Mouse (Mus musculus) spleen, adult 2 months (tissue): ENCODE results near the gene Cic. TPM values are rescaled to one million over a fixed set of nuclear protein-coding genes. Genes with fewer than 3 reads are reported as not detected.

Experiments
- DNase-seq, 2 experiments: peaks; one replicate each; pipeline versions ENCODE4 v3.0.0 to v3.0.0-alpha.2; 2012 to 2021; ENCODE audit warnings: low spot score in 2 of 2, low read depth in 1 of 2
- H3K27ac ChIP-seq: fragments of 200-500 bp; 2 replicates; pipeline ENCODE4 v1.5.1; 2012; ENCODE audit warnings: low read length, inconsistent platforms; ENCODE audit not compliant: insufficient read depth
- H3K27me3 ChIP-seq: fragments of 200-500 bp; 2 replicates; pipeline ENCODE4 v1.6.1; 2012; ENCODE audit warnings: mild to moderate bottlenecking, moderate library complexity, low read length, inconsistent platforms; ENCODE audit not compliant: control insufficient read depth, insufficient read depth
- H3K36me3 ChIP-seq: fragments of 200-500 bp; 2 replicates; pipeline ENCODE4 v1.6.1; 2012; ENCODE audit warnings: mild to moderate bottlenecking, low read length, inconsistent platforms; ENCODE audit not compliant: control insufficient read depth, insufficient read depth
- H3K4me1 ChIP-seq: fragments of 200-500 bp; 2 replicates; pipeline ENCODE4 v1.6.1; 2011; ENCODE audit warnings: inconsistent platforms; ENCODE audit not compliant: control insufficient read depth, insufficient read depth, insufficient read length
- H3K4me3 ChIP-seq: fragments of 200-500 bp; 2 replicates; pipeline ENCODE4 v1.5.1; 2011; ENCODE audit warnings: mild to moderate bottlenecking, inconsistent platforms; ENCODE audit not compliant: insufficient read depth, insufficient read length; ENCODE audit errors: extremely low read depth
- CTCF ChIP-seq: fragments of 200-500 bp; IDR thresholded peaks from 2 replicates; pipeline ENCODE4 v1.5.1; 2011; ENCODE audit warnings: mild to moderate bottlenecking, inconsistent platforms; ENCODE audit not compliant: insufficient read depth, insufficient read length, insufficient replicate concordance; ENCODE audit errors: extremely low read depth
- POLR2A ChIP-seq: fragments of 200-500 bp; IDR thresholded peaks from 2 replicates; pipeline ENCODE4 v1.6.1; 2011; ENCODE audit warnings: low read depth, low read length, inconsistent platforms
- WGBS: fragments of 180-500 bp; shearing (Covaris S2); methylation state at CpG from one replicate; pipeline ENCODE4 v1.1.7; 2018; 5-methylcytosine and 5-hydroxymethylcytosine counted together
- polyA plus RNA-seq: library from polyadenylated mRNA; depleted of rRNA; stranded (reverse); fragments of >200 nt; gene quantifications from 2 replicates; pipeline ENCODE4 v1.2.3, GENCODE M21; 2012

The Cic gene
- polyA plus RNA-seq, 1 experiment, result 112 TPM

- peaks cover 6% of the 10 kb centered on the region; the same call in 1 of the 2 replicates for H3K27me3 ChIP-seq
- TF ChIP-seq CTCF (no peak), POLR2A (no peak)
- no peak for DNase-seq
- 79% methylated on average over 19 of the region's 19 CpGs for WGBS
- H3K4me1 ChIP-seq, result peaks cover 10% of the 10 kb centered on the region
- H3K36me3 ChIP-seq, result no peaks in the 10 kb centered on the region
- H3K27ac ChIP-seq, result no peak within 1 kb of the TSS
- no peak within 1 kb of the TSS for H3K4me3 ChIP-seq
These were observed 33.6 kb downstream of the Cic start, which contains the start of gene Prr19 for GRCm38 (mm10) chr7:25301063-25301462. Gene Prr19 (plus strand): TSS chr7:25301411.

GRCm38 (mm10) chr7:25303003-25303684, 35.6 kb downstream of the Cic start:
- Histone ChIP-seq H3K4me1 (peaks cover 7% of the 10 kb centered on the region), H3K27ac (no peak overlapping the region), H3K36me3 (no peaks in the 10 kb centered on the region), H3K27me3 (peaks cover 10% of the 10 kb centered on the region; the same call in 1 of the 2 replicates), H3K4me3 (no peak overlapping the region)
- WGBS, result 72% methylated on average over 9 of the region's 9 CpGs
- TF ChIP-seq POLR2A (no peak), CTCF (no peak)
- no peak for DNase-seq

DNA sequence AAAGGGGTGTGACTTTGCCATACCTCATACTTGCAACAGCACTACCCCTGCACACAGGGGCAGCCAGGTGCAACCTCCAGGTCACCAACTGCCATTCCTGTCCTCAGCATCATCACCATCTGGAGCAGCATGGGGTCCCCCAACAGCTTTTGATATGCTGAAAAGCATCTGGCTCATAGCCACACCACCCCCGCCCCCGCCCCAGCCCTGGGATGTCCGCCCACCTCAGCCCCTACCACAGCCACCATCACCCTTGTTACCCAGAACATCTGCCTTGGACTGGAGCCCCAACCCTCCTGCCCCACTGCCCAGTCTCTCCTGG, 36.1 kb downstream of the Cic start:
- WGBS, result 96% methylated on average over 3 of the region's 3 CpGs
- H3K27me3 ChIP-seq, result peaks cover 10% of the 10 kb centered on the region; the same call in 1 of the 2 replicates
- H3K27ac ChIP-seq, result no peak overlapping the region
- H3K4me3 ChIP-seq, result no peak overlapping the region
- no peak for DNase-seq
- no peaks in the 10 kb centered on the region for H3K36me3 ChIP-seq
- TF ChIP-seq CTCF (no peak), POLR2A (no peak)
- peaks cover 6% of the 10 kb centered on the region for H3K4me1 ChIP-seq

DNA sequence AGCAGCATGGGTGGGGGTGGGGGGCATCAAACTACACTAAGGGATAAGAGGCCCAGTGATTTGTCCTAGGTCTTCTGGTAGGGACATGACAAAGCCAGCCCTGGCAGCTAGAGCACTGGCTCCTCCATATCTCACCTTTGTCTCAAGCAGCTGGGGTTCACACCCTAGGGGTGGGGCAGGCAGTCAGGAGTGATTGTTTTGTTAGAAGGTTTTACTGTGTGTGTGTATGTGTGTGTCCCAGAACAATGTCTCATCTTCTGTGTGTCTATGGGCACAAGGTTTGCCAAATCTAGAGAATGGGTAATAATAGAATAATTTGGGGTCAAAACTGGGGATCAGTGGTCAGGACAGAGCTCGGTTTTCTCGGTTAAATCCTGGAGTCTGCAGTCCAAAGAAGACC, 38.0 kb downstream of the Cic start:
- H3K36me3 ChIP-seq, result no peaks in the 10 kb centered on the region
- H3K27me3 ChIP-seq, result peaks cover 10% of the 10 kb centered on the region; the same call in 1 of the 2 replicates
- H3K4me3 ChIP-seq, result no peak overlapping the region; the same call in 1 of the 2 replicates
- DNase-seq, result no peak
- TF ChIP-seq CTCF (no peak), POLR2A (no peak)
- H3K27ac ChIP-seq, result no peak overlapping the region
- peaks cover 5% of the 10 kb centered on the region for H3K4me1 ChIP-seq
- WGBS, result 0% methylated on average over 2 of the region's 2 CpGs

- H3K4me3 ChIP-seq, result peak within 1 kb of the TSS; percentile 44; the same call in 1 of the 2 replicates
- WGBS, result under 1% methylated on average over 43 of the region's 47 CpGs
These were observed 38.6 kb downstream of the Cic start, which contains the start of gene Tmem145 for GRCm38 (mm10) chr7:25305956-25306613. Gene Tmem145 (plus strand): TSS chr7:25306106.

DNA sequence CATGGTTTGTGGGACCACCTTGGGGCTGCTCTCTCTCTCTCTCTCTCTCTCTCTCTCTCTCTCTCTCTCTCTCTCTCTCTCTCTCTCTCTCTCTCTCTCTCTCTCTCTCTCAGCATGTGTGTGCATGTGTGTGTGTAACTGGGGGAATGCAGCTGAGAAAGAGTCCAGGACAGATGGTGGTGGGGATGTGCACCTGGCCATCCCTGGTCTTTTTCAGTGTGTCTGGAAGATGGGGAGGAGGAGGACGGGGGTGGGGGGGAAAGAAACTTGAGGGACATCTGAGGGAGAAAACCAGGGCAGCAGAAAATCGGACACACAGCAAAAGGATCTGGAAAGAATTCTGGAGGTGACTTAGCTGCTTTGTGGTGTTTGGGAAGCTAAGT, 39.1 kb downstream of the Cic start:
- TF ChIP-seq CTCF, result no peak
- 57% methylated on average over 2 of the region's 2 CpGs for WGBS
- Histone ChIP-seq H3K36me3 (no peaks in the 10 kb centered on the region), H3K4me1 (peaks cover 5% of the 10 kb centered on the region), H3K4me3 (no peak overlapping the region), H3K27me3 (peaks cover 12% of the 10 kb centered on the region; the same call in 1 of the 2 replicates), H3K27ac (no peak overlapping the region)
- DNase-seq, result no peak

More at GRCm38 (mm10) chr7:25305956-25306613, 38.6 kb downstream of the Cic start, which contains the start of gene Tmem145:
- no peak within 1 kb of the TSS for H3K27ac ChIP-seq
- peaks cover 10% of the 10 kb centered on the region; the same call in 1 of the 2 replicates for H3K27me3 ChIP-seq
- no peak for TF ChIP-seq POLR2A
- TF ChIP-seq CTCF, result no peak
- no peaks in the 10 kb centered on the region for H3K36me3 ChIP-seq
- H3K4me1 ChIP-seq, result peaks cover 5% of the 10 kb centered on the region
- no peak for DNase-seq

DNA sequence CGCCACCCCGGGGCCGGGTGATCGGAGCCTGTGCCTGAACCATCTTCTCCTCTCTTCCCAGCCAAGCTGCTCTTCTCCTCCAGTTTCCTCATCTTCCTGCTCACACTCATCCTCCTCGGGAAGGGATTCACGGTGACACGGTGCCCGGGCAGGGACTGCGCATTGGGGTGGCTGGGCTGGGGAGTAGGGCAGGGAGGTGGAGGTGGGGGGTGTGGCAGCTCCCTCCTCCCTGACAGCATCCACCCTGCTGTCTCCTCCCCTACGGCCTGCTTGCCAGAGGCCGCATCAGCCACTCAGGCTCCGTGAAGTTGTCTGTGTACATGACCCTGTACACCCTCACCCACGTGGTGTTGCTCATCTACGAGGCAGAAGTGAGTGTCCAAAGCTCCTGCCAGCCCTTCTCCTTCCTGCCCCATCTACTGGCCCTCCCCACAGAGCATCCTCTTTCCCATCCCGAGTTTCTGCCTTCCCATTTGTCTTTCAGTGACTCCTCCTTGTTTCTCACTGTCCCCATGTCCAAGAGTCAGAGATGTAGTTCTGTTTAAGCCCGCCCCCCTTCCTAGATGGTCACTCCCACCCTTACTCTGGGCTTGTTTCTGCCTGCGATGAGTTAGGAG, 41.3 kb downstream of the Cic start:
- DNase-seq, result no peak
- no peak for TF ChIP-seq CTCF
- TF ChIP-seq POLR2A, result no peak
- 58% methylated on average over 17 of the region's 17 CpGs for WGBS
- H3K27me3 ChIP-seq, result peaks cover 16% of the 10 kb centered on the region; the same call in 1 of the 2 replicates
- H3K4me1 ChIP-seq, result peaks cover 5% of the 10 kb centered on the region
- no peaks in the 10 kb centered on the region for H3K36me3 ChIP-seq
- no peak overlapping the region for H3K4me3 ChIP-seq
- H3K27ac ChIP-seq, result no peak overlapping the region
